Mouse (Mus musculus): ENCODE data around the gene Fbxo11. TPM values are rescaled to one million over a fixed set of nuclear protein-coding genes. Genes with fewer than 3 reads are reported as not detected.
"Not testable (repeated sequence)": the region's sequence is repeated elsewhere in the genome, so short reads cannot be mapped to it uniquely, and the experiment has no call there.

Fbxo11 gene
- polyA plus RNA-seq, 1 experiment = 1.1 TPM

DNA sequence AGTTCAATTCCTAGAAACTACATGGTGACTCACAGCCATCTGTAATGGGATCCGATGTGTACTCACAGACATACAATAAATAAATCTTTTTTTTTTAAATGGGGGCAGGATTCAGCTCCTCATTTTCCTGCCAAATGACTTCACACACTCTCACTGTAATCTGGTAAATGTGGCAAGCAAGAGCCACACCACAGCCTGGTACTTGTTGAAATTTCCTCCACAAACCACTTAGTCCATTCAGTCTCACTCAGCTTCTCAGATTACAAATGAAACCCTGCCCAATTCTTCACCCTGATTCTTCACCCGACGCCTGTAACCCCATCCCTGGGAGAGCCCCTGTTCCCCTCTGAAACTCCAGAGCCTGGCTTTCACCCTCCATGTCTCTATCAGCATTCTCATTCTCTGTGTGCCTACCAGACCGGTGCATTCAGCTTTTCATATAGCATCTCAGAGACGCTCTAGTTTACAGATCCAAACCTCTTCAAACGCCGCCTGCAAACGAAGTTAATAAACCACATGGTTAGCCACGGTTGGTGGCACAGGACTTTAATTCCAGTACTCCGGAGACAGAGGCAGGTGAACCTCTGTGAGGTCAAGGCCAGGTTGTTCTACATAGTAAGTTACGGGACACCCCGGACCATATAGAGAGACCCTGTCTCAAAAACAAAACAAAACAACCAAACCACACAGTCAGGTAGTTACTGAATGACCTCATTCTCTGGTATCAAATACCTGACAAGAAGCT, 107.8 kb downstream of the Fbxo11 start:
- peaks cover 13% of the 10 kb centered on the region for H3K9me3 ChIP-seq
- peaks cover 2% of the 10 kb centered on the region for H3K27me3 ChIP-seq (replicated peaks)
- no peak overlapping the region for H3K4me3 ChIP-seq (replicated peaks)
- H3K36me3 ChIP-seq (replicated peaks; ENCODE audit: low read length) = no peaks in the 10 kb centered on the region
- H3K4me1 ChIP-seq = peaks cover 11% of the 10 kb centered on the region
- TF ChIP-seq FLI1 (IDR thresholded peaks at IDR 0.05; ENCODE audit: low read length) (no peak), GATA1 (IDR thresholded peaks at IDR 0.05; ENCODE audit: borderline replicate concordance, low read length) (no peak)

DNA sequence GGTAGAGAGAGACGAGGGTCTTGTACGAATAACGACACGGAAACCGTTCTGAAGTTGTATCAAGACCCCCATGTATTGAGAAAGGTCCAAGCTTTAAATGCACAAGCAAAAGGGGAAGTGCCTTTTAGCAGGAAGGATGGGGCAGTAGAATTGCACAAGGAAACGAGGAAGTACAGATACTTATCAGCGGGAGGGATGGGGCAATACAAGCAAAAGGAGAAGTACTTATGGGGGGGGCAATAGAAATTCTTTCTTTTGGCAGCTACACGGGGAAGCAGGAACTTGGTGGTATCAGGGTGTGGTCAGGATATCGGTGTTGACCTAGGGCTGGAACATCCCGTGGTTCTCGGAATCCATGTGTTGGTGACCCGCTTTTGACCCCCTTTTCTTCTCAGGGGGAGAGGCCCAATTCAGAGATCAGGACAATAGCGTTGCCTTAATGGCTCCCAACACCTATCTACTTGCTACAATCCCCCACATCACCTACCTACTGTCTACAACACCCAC, 110.4 kb downstream of the Fbxo11 start:
- H3K4me1 ChIP-seq = peaks cover 11% of the 10 kb centered on the region
- H3K27me3 ChIP-seq (replicated peaks); H3K9me3 ChIP-seq; H3K36me3 ChIP-seq (replicated peaks; ENCODE audit: low read length); H3K4me3 ChIP-seq (replicated peaks): not testable (repeated sequence)

DNA sequence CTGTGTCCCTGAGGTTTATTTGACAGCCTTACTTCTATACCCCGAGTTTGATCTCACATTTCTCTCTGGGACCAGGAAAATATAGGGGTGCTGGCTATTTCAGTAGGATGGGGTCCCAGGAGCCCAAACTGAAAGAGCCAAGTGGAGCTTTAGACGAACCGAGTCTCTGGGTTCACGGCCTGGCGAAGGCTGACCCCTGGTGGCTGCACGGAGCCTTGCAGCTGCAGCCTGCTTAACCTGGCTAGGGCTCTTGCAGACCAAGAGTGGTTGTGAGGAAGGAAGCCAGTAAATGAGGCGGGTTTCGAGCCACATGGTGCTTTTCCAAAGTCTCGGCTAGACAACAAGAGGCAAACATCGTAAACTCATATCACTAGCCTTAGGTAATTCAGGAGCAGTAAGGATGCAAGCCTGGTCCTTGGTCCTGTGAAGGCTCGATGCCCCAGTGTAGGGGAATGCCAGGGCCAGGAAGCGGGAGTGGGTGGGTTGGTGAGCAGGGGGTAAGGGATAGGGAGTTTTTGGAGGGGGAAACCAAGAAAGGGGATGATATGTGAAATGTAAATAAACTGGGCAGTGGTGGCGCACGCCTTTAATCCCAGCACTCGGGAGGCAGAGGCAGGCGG, 116.0 kb downstream of the Fbxo11 start:
- Histone ChIP-seq H3K27me3 (replicated peaks) (no peaks in the 10 kb centered on the region), H3K4me3 (replicated peaks) (peak overlapping the region; percentile 78), H3K9me3 (0 out of 2 replicates have a peak, but pooled peaks cover 4% of the 10 kb centered on the region), H3K4me1 (0 out of 2 replicates have a peak, but pooled peaks cover 4% of the 10 kb centered on the region), H3K36me3 (replicated peaks; ENCODE audit: low read length) (no peaks in the 10 kb centered on the region)
- TF ChIP-seq FLI1 (IDR thresholded peaks at IDR 0.05; ENCODE audit: low read length) (no peak), GATA1 (IDR thresholded peaks at IDR 0.05; ENCODE audit: borderline replicate concordance, low read length) (no peak)

Other genes with a start within 250 kb of the Fbxo11 start
- gene Rpl36-ps4, start 144.3 kb downstream of the Fbxo11 start, polyA plus RNA-seq (2012; ENCODE audit: insufficient read depth, low replicate concordance) = not detected in 2 replicates
- 0.38 and 2.5 TPM in 2 replicates for gene Msh6, start 90.2 kb downstream of the Fbxo11 start, polyA plus RNA-seq (2012; ENCODE audit: insufficient read depth, low replicate concordance)